Mouse (Mus musculus) ZHBTc4 (cell line): ENCODE results near the gene Mageb2.
"Not testable (repeated sequence)": the region's sequence is repeated elsewhere in the genome, so short reads cannot be mapped to it uniquely, and the experiment has no call there.

Experiments used
- DNase-seq: peaks from one replicate; pipeline ENCODE4 v3.0.0-alpha.2; 2011; ENCODE audit warnings: low read depth, low spot score

The Mageb2 gene

DNA sequence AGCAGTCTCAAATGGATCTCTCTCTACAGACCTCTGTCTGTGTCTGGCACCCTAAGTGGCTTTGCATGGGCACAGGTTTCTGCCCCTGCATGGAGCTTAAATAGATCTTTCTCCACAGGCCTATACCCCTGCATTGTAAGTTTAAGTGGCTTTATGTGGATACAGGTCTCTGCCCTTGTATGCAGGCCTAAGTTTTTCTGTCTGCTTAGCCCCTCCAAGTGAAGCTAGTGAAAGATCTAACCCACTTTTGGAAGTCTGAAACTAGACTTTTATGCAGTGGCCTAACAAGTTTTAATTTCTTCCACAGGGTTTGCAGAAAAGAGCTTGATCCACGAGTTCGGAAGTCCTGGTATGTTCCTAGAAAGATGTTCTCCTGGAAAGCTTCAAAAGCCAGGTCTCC lies at the start of gene Mageb2:
Gene Mageb2, plus strand, starts transcription at position 301 of the 400 bp plus-strand sequence.
- not testable (repeated sequence) for DNase-seq

GRCm38 (mm10) chrX:91313256-91313655 lies 18.2 kb upstream of the Mageb2 start:
- DNase-seq, result not testable (repeated sequence)
